ENCODE assay signal across 12 mouse cellular contexts in the genomic region with DNA sequence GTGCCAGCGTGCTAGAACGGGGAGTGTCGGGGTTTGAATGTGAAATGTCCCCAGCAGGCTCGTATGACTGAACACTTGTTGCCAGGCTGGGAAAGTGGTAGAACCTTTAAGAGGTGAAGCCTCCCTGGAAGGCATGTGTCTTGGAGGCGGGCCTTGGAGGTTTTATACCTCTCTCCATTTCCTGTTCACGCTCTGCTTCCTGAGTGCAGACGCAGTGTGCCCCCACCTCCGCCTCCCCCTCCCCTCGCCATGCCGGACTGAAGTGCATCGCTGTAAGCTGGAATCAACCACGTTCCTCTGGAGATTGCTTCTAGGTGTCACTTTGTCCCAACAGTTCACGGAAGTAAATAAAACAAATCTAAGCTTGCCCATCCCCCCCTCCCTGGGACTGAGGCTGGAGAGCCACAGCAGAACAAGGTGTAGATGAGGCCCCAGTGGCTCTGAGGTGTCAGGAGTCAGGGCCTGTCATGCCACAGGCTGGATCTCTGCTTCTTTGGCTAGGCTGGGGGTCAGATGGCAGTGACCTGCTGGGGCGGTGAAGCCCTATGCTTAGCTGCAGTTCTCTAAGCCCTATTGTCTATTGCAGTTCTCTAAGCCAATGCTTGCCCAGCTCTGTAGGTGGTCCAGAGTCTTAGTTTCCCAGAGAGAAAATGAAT. TPM values are rescaled to one million over a fixed set of nuclear protein-coding genes. Genes with fewer than 3 reads are reported as not detected.
A peak's percentile ranks its signal among the peaks of the same experiment; 100 is the strongest.
DNase-seq lines count a peak whose midpoint lies in the region; TF ChIP-seq lines count a peak whose summit lies in the region.
"Had no signal": no experiment of that assay in that cellular context is flagged by ENCODE, and none has a peak within 500 bp of the region (broad histone marks: within the 10 kb centered on the region; RNA-seq: fewer than 3 reads in every experiment).

No protein-coding gene starts in this region.

- no peaks in the 10 kb centered on the region for H3K36me3 ChIP-seq in kidney, adult 2 months (ENCODE audit: control insufficient read depth, insufficient read depth, low read length)
- H3K36me3 ChIP-seq: heart, embryonic 12.5 days; midbrain, embryonic 12.5 days had no signal

- intact Hi-C loops in left cerebral cortex, postnatal 36 days (cut with DNase I), result loop anchor here (10.0 kb wide), 1 partner anchor 624 kb away; no protein-coding TSS in a partner anchor

- TF ChIP-seq CTCF in kidney, adult 2 months (conservative IDR thresholded peaks at IDR 0.05; ENCODE audit: insufficient read depth, insufficient read length, low read depth, low read length), result no peak

- no peak for DNase-seq in kidney, adult 2 months
- DNase-seq in kidney, adult 18-20 months, result no peak
- peak; percentile 7 for DNase-seq in right cerebral cortex, postnatal 14 days
- no peak for DNase-seq in right cerebral cortex, adult 18-20 months
- DNase-seq in kidney, postnatal 10 days, result peak; percentile 31
- DNase-seq in thymus, postnatal 25 days, result peak; percentile 36
- DNase-seq in left cerebral cortex, postnatal 36 days (ENCODE audit: low spot score in 2 of 2), result no peak
- no peak for DNase-seq in layer of hippocampus, postnatal 36 days
- DNase-seq: forebrain, postnatal 0 days had no signal

- peak overlapping the region; percentile 29; the same call in 1 of the 2 replicates for H3K4me3 ChIP-seq in kidney, adult 2 months (ENCODE audit: insufficient read depth, low read depth, low read length)
- H3K4me3 ChIP-seq: heart, embryonic 12.5 days; midbrain, embryonic 12.5 days had no signal

- TF ChIP-seq POLR2A in kidney, adult 2 months (IDR thresholded peaks at IDR 0.05; ENCODE audit: low read depth, low read length), result no peak

- 13% methylated on average over 14 of the region's 14 CpGs for WGBS in kidney, adult 2 months

- H3K27ac ChIP-seq in kidney, adult 2 months (ENCODE audit: insufficient read depth, low read depth, low read length), result no peak overlapping the region
- H3K27ac ChIP-seq: midbrain, embryonic 12.5 days had no signal

- H3K4me1 ChIP-seq in kidney, adult 2 months (ENCODE audit: control insufficient read depth, insufficient read depth, low read length), result no peaks in the 10 kb centered on the region
- H3K4me1 ChIP-seq: heart, embryonic 12.5 days had no signal

- no peaks in the 10 kb centered on the region for H3K27me3 ChIP-seq in kidney, adult 2 months (replicated peaks; ENCODE audit: control insufficient read depth, insufficient read depth, low read length)

RNA-seq across cellular contexts. Expression of a gene that starts 18.0 kb away (rescaled TPM):
- polyA plus RNA-seq in kidney, adult 2 months (2012; rRNA removed), result not detected in 2 replicates
- total RNA-seq in left cerebral cortex, postnatal 36 days (2021), result not detected
- not detected for total RNA-seq in layer of hippocampus, postnatal 36 days (2021)
- total RNA-seq: forebrain, postnatal 0 days had no signal
- polyA plus RNA-seq: heart, embryonic 12.5 days; liver, embryonic 11.5 days had no signal

RNA-seq across cellular contexts. Expression of a gene that starts 36.6 kb away (rescaled TPM):
- polyA plus RNA-seq in kidney, adult 2 months (2012; rRNA removed), result 0.20 and 0.45 TPM in 2 replicates
- total RNA-seq in left cerebral cortex, postnatal 36 days (2021), result 100 to 1,000 TPM; 161 to 181 TPM
- 100 to 1,000 TPM; 203 to 211 TPM for total RNA-seq in layer of hippocampus, postnatal 36 days (2021)

Comparison
In these comparisons a context has a peak if more than half of its experiments do, and no peak if none do; other contexts are left out.
1. DNase-seq: peak in right cerebral cortex, postnatal 14 days (single experiment), kidney, postnatal 10 days (single experiment) and thymus, postnatal 25 days (single experiment); none in kidney, adult 2 months (single experiment), kidney, adult 18-20 months (single experiment), right cerebral cortex, adult 18-20 months (single experiment), left cerebral cortex, postnatal 36 days (0 of 2) and layer of hippocampus, postnatal 36 days (0 of 2).